Mouse (Mus musculus) midbrain, embryonic 10.5 days (tissue): ENCODE data around the gene 4931422A03Rik. TPM values are rescaled to one million over a fixed set of nuclear protein-coding genes. Genes with fewer than 3 reads are reported as not detected.
"Not testable (repeated sequence)": the region's sequence is repeated elsewhere in the genome, so short reads cannot be mapped to it uniquely, and the experiment has no call there.

Source experiments
- DNase-seq: peaks from one replicate; pipeline ENCODE4 v3.0.0-alpha.2; 2017; ENCODE audit warnings: low spot score
- H3K27ac ChIP-seq: fragments of 300-500 bp; sonication (generic); replicated peaks from 2 replicates; pipeline ENCODE4 v1.5.1; 2016; ENCODE audit warnings: mild to moderate bottlenecking
- H3K27me3 ChIP-seq: fragments of 300-500 bp; sonication (generic); 2 replicates; pipeline ENCODE4 v1.6.1; 2016; ENCODE audit warnings: low read depth, mild to moderate bottlenecking; ENCODE audit not compliant: poor library complexity, severe bottlenecking
- H3K36me3 ChIP-seq: fragments of 300-500 bp; sonication (generic); 2 replicates; pipeline ENCODE4 v1.6.1; 2016; ENCODE audit warnings: mild to moderate bottlenecking, moderate library complexity
- H3K4me1 ChIP-seq: fragments of 300-500 bp; sonication (generic); 2 replicates; pipeline ENCODE4 v1.6.1; 2016
- H3K4me3 ChIP-seq: fragments of 300-500 bp; sonication (generic); 2 replicates; pipeline ENCODE4 v1.5.1; 2016; ENCODE audit warnings: mild to moderate bottlenecking, moderate library complexity
- H3K9me3 ChIP-seq: fragments of 300-500 bp; sonication (generic); replicated peaks from 2 replicates; pipeline ENCODE4 v1.6.1; 2016; ENCODE audit warnings: mild to moderate bottlenecking
- whole genome bisulfite sequencing: fragments of 180-500 bp; shearing (Covaris S2); methylation state at CpG from one replicate; pipeline ENCODE4 v1.1.7; 2016; 5-methylcytosine and 5-hydroxymethylcytosine counted together
- polyA plus RNA-seq: library from polyadenylated mRNA; unstranded; fragments of >200 nt; fragmentation: Nextera tagmentation; extraction: Ambion mirVana; gene quantifications from 2 replicates; pipeline ENCODE4 v1.2.1, GENCODE M21; 2016

The 4931422A03Rik gene
- polyA plus RNA-seq, 1 experiment from 2014 or later = 1.1 TPM

DNA sequence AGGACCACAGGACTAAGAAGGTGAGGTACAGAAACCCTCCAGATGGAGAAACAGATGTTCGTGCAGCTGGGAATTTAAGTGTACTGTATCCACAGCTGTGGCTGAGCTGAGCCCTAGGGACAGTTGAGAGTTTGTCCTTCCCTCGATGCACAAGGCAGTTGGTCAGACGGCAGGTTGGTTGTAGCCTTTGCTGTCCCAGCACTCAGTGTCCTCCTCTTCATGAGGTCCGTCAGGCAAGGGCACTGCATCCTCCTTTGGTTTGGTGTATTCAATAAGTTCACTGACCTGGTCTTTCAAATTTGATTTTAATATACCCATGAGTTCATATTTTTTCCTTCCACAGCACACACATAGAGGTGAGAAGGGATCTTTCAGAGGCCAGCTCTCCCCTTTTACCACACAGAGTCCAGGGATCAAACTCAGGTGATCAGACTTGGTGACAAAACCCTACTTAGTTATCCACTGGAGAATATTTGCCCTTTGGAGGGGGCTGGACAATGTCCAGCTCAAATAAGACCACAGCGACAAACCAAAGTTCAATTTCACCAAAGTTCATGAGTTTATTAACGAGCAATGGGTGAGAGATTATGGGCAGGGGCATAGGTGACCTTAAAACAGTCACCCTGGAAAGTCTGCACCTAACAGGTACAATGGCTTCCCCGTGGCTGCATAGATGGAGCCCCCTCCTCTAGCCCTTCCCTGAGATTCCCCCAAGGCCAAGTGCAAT, 20.2 kb downstream of the 4931422A03Rik start:
- Histone ChIP-seq H3K4me1 (0 out of 2 replicates have a peak, but pooled peaks cover under 1% of the 10 kb centered on the region), H3K27ac (no peak overlapping the region), H3K4me3 (no peak overlapping the region), H3K36me3 (no peaks in the 10 kb centered on the region), H3K27me3 (no peaks in the 10 kb centered on the region), H3K9me3 (no peaks in the 10 kb centered on the region)
- DNase-seq = no peak
- WGBS = 73% methylated on average over 7 of the region's 7 CpGs

DNA sequence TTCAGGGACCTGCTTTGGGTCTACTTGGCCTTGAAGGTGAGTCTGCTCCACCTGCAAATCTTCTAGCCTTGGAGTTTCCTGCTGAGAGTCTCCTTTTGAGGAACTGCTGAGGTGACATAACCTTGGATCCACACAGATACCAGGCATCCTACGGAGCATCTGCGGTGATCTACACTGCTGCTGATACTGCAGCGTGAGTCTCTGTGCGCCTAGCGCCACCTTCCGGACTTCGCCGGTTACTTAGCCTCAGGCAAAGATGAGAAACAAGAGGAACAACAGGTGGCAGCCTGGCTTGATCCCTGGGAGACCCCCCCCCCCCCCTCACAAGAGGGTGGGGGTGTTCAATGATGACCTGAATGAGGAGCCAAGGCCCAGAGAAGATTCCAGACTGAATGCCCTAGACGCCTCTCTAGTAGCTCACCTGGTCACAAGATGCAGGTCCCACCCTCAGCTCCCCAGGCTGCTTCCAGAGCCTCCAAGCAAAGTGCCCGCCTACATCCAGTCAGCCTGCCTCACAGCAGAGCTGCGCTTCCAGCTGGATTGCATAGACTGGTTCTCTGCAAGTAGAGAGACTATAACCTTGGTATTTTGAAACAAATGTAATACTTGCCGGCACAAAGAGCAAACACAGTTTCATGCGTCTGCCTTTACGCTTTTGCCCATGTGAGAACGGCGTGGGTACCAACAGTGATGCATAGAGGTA, 25.3 kb downstream of the 4931422A03Rik start:
- Histone ChIP-seq H3K4me3 (no peak overlapping the region), H3K27me3 (no peaks in the 10 kb centered on the region), H3K4me1 (peaks cover 6% of the 10 kb centered on the region; the same call in 1 of the 2 replicates), H3K36me3 (no peaks in the 10 kb centered on the region), H3K27ac (no peak overlapping the region), H3K9me3 (no peaks in the 10 kb centered on the region)
- peak; percentile 49 for DNase-seq
- 34% methylated on average over 16 of the region's 16 CpGs for WGBS

DNA sequence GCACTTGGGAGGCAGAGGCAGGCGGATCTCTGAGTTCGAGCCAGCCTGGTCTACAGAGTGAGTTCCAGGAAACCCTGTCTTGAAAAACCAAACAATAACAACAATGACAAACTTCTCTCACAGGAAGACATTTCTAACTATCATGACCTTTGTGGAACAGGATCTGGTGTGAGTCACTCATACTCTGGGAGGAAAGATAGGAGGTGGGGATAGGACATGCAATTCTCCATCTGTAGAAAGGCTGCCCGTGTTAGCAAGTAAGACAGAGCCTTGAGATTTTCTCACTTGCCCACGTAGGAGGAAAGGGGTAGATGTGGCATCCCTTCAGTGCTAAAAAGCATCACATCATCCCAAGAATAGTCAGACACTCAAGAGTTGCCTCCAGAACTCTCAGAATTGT, 26.3 kb downstream of the 4931422A03Rik start:
- WGBS = 79% methylated on average over 4 of the region's 4 CpGs
- H3K4me1 ChIP-seq = peaks cover 6% of the 10 kb centered on the region; the same call in 1 of the 2 replicates
- DNase-seq = no peak
- no peak overlapping the region for H3K4me3 ChIP-seq
- H3K27ac ChIP-seq = no peak overlapping the region
- H3K27me3 ChIP-seq = no peaks in the 10 kb centered on the region
- H3K36me3 ChIP-seq = no peaks in the 10 kb centered on the region
- H3K9me3 ChIP-seq = no peaks in the 10 kb centered on the region

DNA sequence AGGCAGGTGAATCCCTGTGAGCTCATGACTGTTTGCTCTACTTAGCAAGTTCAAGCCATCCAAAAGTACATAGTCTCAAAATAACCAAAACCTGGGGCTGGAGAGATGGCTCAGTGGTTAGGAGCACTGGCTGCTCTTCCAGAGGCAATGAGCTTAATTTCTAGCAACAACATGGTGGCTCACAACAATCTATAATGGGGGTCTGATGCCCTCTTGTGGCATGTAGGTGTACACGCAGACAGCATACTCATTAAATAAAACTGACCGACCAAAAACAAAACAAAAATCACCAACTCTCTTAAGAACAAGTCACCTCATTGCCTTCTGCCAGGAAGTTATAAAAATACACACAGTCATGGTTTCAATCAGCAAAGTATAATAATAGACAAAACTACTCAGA, 27.1 kb downstream of the 4931422A03Rik start:
- no peak for DNase-seq
- no peaks in the 10 kb centered on the region for H3K9me3 ChIP-seq
- H3K27me3 ChIP-seq = no peaks in the 10 kb centered on the region
- no peaks in the 10 kb centered on the region for H3K36me3 ChIP-seq
- H3K27ac ChIP-seq = no peak overlapping the region
- 17% methylated on average over 2 of the region's 2 CpGs for WGBS
- no peak overlapping the region for H3K4me3 ChIP-seq
- H3K4me1 ChIP-seq = peaks cover 6% of the 10 kb centered on the region; the same call in 1 of the 2 replicates

DNA sequence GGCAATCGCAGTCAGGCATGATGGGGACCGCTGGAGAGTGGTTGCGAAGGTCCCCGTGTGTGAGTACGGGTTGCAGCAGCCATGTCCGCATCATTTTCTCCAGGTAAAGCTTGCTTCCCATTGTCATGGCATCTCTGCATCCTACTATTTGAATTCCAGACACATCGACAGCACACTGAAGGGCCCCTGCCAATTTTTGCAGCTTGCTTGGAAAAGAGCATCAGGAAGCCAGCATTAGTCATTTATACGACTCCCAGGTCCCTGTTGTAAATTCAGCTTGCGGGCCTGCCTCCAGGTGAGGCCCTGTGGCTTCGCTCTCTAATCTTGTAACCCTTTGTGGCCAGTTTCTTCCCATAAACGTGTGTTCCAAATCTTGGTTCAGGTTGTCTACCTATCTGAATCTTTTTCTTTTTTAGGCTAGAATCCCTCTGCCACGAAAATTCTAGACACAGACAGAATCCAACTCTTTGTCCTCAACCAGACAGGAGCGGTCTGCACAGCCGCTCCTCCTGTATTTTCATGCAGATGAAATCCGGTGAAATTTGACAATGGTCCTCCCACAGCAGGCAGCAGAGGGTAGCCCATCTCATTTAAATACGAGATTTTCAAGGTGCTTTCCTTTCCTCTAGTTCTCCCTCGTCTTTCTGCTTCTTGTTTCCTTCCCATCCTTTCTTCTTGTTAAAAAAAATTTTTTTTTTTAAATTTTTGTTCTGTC, 35.4 kb downstream of the 4931422A03Rik start:
- H3K4me1 ChIP-seq = peaks cover 8% of the 10 kb centered on the region
- H3K4me3 ChIP-seq = no peak overlapping the region
- no peaks in the 10 kb centered on the region for H3K9me3 ChIP-seq
- no peaks in the 10 kb centered on the region for H3K36me3 ChIP-seq
- no peak for DNase-seq
- 26% methylated on average over 17 of the region's 17 CpGs for WGBS
- H3K27ac ChIP-seq = peak overlapping the region; percentile 57; the same call in 1 of the 2 replicates
- peaks cover 10% of the 10 kb centered on the region; the same call in 1 of the 2 replicates for H3K27me3 ChIP-seq

DNA sequence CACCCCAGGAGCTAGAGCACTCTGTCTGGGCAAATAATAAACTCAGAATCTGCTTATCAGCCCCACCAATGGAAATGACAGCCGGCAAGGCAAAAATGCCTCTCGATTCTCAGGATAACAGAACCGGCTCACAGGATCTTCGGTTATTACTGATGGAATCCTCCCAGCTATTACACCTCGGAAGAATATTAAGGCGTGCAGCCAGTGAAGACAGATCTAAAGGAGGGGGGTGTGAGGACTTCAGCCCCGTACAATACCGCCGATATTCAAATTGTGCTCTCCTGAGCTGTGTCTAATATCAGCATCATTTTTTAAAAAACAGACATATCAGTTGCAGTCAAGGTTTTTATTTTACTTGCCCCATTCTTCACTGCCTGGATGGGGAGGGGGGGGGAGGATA, 36.0 kb downstream of the 4931422A03Rik start:
- WGBS = 81% methylated on average over 9 of the region's 9 CpGs
- H3K4me1 ChIP-seq = peaks cover 8% of the 10 kb centered on the region

DNA sequence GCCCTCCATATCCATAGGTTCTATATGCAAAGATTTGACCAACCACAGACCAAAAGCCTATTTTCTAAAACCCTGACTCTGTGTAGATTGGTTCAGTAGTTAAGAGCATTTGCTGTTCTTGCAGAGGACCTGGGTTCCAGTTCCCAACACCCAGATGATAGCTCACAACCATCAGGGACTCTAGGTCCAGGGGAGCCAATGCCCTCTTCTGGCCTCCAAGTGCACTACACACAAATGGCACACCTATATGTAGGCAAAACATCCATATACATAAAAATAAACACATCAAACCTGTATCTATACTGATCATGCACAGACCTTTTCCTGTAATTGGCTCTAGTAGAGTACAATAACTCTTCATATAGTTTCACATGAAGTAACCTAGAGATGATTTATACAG, 36.9 kb downstream of the 4931422A03Rik start:
- Histone ChIP-seq H3K27me3 (peaks cover 10% of the 10 kb centered on the region; the same call in 1 of the 2 replicates), H3K4me3 (no peak overlapping the region), H3K27ac (no peak overlapping the region), H3K9me3 (no peaks in the 10 kb centered on the region), H3K36me3 (no peaks in the 10 kb centered on the region), H3K4me1 (peaks cover 8% of the 10 kb centered on the region)
- DNase-seq = no peak

More for the DNA sequence above, 36.0 kb downstream of the 4931422A03Rik start:
- no peaks in the 10 kb centered on the region for H3K36me3 ChIP-seq
- peaks cover 10% of the 10 kb centered on the region; the same call in 1 of the 2 replicates for H3K27me3 ChIP-seq
- H3K4me3 ChIP-seq = no peak overlapping the region
- DNase-seq = no peak
- H3K27ac ChIP-seq = no peak overlapping the region
- H3K9me3 ChIP-seq = no peaks in the 10 kb centered on the region

DNA sequence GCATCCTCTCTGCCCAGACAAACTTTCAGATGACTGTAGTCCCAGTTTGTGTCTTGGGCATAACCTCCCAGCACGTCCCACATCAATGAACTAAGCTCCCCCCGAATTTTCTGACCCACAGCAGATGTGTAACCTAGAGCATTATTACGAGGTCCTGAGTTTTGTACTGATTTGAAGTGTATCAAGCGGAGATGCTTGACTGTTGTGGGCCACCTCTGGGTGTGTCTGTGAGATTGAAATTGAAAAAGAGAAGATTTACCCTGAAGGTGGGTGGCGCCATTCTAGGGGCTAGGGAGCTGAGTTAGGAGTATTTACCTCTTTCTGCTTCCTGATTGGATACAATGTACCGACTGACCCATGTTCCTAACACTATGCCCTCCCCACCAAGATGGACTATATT, 38.4 kb downstream of the 4931422A03Rik start:
- no peak for DNase-seq

DNA sequence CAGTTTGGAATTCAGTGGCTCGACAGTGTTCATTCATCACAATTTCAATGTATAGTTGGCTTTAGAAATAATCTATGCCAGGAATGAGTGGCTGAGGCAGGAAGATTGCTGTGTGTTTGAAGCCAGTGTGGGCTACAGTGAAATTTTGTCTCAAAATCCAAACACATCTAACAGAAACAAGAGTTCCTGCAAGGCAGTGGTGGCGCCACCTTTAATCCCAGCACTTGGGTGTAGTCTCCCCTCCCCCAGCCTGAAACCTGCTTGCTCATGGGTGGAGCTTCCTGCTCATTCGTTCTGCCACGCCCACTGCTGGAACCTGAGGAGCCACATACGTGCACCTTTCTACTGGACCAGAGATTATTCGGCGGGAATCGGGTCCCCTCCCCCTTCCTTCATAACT, 40.6 kb downstream of the 4931422A03Rik start:
- not testable (repeated sequence) for H3K36me3 ChIP-seq, DNase-seq, H3K4me3 ChIP-seq, H3K27me3 ChIP-seq, H3K9me3 ChIP-seq, H3K4me1 ChIP-seq, H3K27ac ChIP-seq
- 79% methylated on average over 8 of the region's 8 CpGs for WGBS

More for the DNA sequence above, 38.4 kb downstream of the 4931422A03Rik start:
- H3K27me3 ChIP-seq = peaks cover 10% of the 10 kb centered on the region; the same call in 1 of the 2 replicates
- H3K36me3 ChIP-seq = no peaks in the 10 kb centered on the region
- H3K9me3 ChIP-seq = no peaks in the 10 kb centered on the region
- no peak overlapping the region for H3K4me3 ChIP-seq
- 88% methylated on average over 6 of the region's 6 CpGs for WGBS
- peaks cover 8% of the 10 kb centered on the region for H3K4me1 ChIP-seq
- H3K27ac ChIP-seq = no peak overlapping the region

DNA sequence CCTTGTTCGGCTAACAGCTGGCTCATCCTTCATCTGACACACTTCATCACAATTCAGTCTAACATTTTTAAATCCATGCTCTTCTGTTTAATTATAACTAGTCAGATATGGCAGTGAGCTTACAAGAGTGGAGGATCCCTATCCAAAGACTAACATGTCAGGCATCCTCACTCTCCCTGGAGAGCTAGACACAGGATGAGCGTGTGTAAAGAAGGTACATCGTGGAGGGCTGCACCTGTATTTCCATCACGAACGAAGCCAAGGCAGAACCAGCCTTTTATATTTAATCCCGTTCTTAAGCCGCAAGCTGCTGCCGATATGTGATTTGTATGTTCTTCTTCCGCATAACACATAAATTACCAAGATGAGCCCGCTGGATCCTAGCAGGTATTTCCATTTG, 45.0 kb downstream of the 4931422A03Rik start:
- no peaks in the 10 kb centered on the region for H3K9me3 ChIP-seq
- WGBS = 89% methylated on average over 10 of the region's 10 CpGs
- DNase-seq = no peak
- H3K36me3 ChIP-seq = no peaks in the 10 kb centered on the region
- H3K27me3 ChIP-seq = peaks cover 4% of the 10 kb centered on the region
- no peak overlapping the region for H3K27ac ChIP-seq
- H3K4me3 ChIP-seq = no peak overlapping the region
- H3K4me1 ChIP-seq = peaks cover 2% of the 10 kb centered on the region; the same call in 1 of the 2 replicates

DNA sequence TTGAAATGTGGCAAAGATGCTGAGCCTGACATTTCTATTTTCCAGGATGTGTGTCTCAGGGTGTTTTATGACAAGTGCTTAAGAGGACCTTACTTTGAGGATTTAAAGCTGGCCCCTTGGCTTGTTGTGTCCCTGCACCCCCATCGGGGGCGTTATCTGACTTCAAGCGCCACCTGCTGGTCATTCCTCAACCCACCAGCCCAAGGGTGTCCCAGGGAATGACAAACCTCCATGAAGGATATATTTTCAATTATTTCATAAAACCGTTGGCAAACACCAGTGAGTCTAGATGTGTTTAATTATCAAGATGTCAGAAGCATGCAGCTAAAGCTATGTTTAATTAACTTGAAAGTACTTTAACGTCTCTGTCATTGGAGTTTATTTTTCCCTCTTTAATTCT, 45.9 kb downstream of the 4931422A03Rik start:
- Histone ChIP-seq H3K27ac (no peak overlapping the region), H3K36me3 (no peaks in the 10 kb centered on the region), H3K4me3 (no peak overlapping the region), H3K9me3 (no peaks in the 10 kb centered on the region), H3K27me3 (peaks cover 5% of the 10 kb centered on the region), H3K4me1 (peaks cover 11% of the 10 kb centered on the region)
- peak; percentile 73 for DNase-seq
- 8% methylated on average over 5 of the region's 5 CpGs for WGBS

DNA sequence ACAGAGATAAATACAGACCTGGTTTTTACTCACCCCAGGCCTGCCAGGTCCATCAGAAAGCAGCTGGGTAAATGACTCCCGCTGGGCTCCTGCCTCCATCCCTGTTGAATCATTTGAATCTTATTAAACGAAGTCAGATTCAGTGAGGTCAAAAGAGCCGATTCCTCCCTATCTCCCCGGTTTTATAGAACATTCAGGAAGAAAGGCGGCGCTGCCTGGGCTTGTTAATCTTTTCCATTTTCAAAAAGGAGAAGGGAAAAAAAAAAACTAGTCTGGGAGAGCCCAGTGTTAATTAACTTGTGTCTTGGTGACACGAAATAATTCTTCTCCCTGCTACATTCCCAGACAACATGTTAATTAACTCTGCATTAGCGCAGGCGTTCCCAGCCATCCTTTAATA, 50.4 kb downstream of the 4931422A03Rik start:
- Histone ChIP-seq H3K27ac (no peak overlapping the region), H3K36me3 (no peaks in the 10 kb centered on the region), H3K27me3 (peaks cover 17% of the 10 kb centered on the region), H3K4me3 (no peak overlapping the region), H3K4me1 (peaks cover 13% of the 10 kb centered on the region), H3K9me3 (no peaks in the 10 kb centered on the region)
- no peak for DNase-seq
- 39% methylated on average over 9 of the region's 9 CpGs for WGBS
